Mouse (Mus musculus) embryonic facial prominence, embryonic 15.5 days (tissue): ENCODE results near the gene Ceacam19. TPM values are rescaled to one million over a fixed set of nuclear protein-coding genes. Genes with fewer than 3 reads are reported as not detected.
"Not testable (repeated sequence)": the region's sequence is repeated elsewhere in the genome, so short reads cannot be mapped to it uniquely, and the experiment has no call there.

Experiments
- ATAC-seq: fragments of 200-750 bp; cut with Nextera tagmentation; 2 replicates; pipeline ENCODE4 v1.8.0; 2017; ENCODE audit warnings: low read depth, moderate TSS enrichment; ENCODE audit not compliant: insufficient number of reproducible peaks, low FRiP score, low TSS enrichment
- H3K27ac ChIP-seq: fragments of 300-500 bp; sonication (generic); replicated peaks from 2 replicates; pipeline ENCODE4 v1.5.1; 2015; ENCODE audit warnings: mild to moderate bottlenecking, inconsistent platforms
- H3K27me3 ChIP-seq: fragments of 300-500 bp; sonication (generic); 2 replicates; pipeline ENCODE4 v1.6.1; 2015; ENCODE audit warnings: inconsistent platforms
- H3K36me3 ChIP-seq: fragments of 300-500 bp; sonication (generic); 2 replicates; pipeline ENCODE4 v1.6.1; 2015; ENCODE audit warnings: mild to moderate bottlenecking, inconsistent platforms
- H3K4me1 ChIP-seq: fragments of 300-500 bp; sonication (generic); 2 replicates; pipeline ENCODE4 v1.6.1; 2015; ENCODE audit warnings: inconsistent platforms
- H3K4me2 ChIP-seq: fragments of 300-500 bp; sonication (generic); replicated peaks from 2 replicates; pipeline ENCODE4 v1.6.1; 2015; ENCODE audit warnings: mild to moderate bottlenecking, inconsistent platforms
- H3K4me3 ChIP-seq: fragments of 300-500 bp; sonication (generic); replicated peaks from 2 replicates; pipeline ENCODE4 v1.5.1; 2015; ENCODE audit warnings: mild to moderate bottlenecking, inconsistent platforms
- H3K9ac ChIP-seq: fragments of 300-500 bp; sonication (generic); 2 replicates; pipeline ENCODE4 v1.6.1; 2015; ENCODE audit warnings: inconsistent platforms
- H3K9me3 ChIP-seq: fragments of 300-500 bp; sonication (generic); replicated peaks from 2 replicates; pipeline ENCODE4 v1.6.1; 2016; ENCODE audit warnings: inconsistent platforms
- WGBS: fragments of 180-500 bp; shearing (Covaris S2); methylation state at CpG from one replicate; pipeline ENCODE4 v1.1.7; 2015; 5-methylcytosine and 5-hydroxymethylcytosine counted together
- polyA plus RNA-seq: library from polyadenylated mRNA; unstranded; fragments of >200 nt; fragmentation: Nextera tagmentation; extraction: Ambion mirVana; gene quantifications from 2 replicates; pipeline ENCODE4 v1.2.1, GENCODE M21; 2015

Gene Ceacam19
- 4.1 and 5.5 TPM in 2 replicates for polyA plus RNA-seq

GRCm38 (mm10) chr7:19887849-19888248 is at the start of gene Ceacam19:
Ceacam19 (minus strand) TSS chr7:19887965.
- Histone ChIP-seq H3K9me3 (no peaks in the 10 kb centered on the region), H3K27me3 (no peaks in the 10 kb centered on the region), H3K9ac (no peak within 1 kb of the TSS), H3K4me3 (no peak within 1 kb of the TSS), H3K36me3 (no peaks in the 10 kb centered on the region), H3K4me2 (no peak within 1 kb of the TSS), H3K4me1 (no peaks in the 10 kb centered on the region), H3K27ac (no peak within 1 kb of the TSS)
- 0 out of 2 replicates have a peak, but pooled peaks have one; percentile 2 for ATAC-seq
- WGBS = 64% methylated on average over 7 of the region's 7 CpGs

- Histone ChIP-seq H3K36me3 (no peaks in the 10 kb centered on the region), H3K9ac (no peak overlapping the region), H3K9me3 (no peaks in the 10 kb centered on the region), H3K4me2 (no peak overlapping the region), H3K27me3 (peaks cover 3% of the 10 kb centered on the region; the same call in 1 of the 2 replicates), H3K4me1 (peaks cover 10% of the 10 kb centered on the region; the same call in 1 of the 2 replicates), H3K4me3 (no peak overlapping the region), H3K27ac (no peak overlapping the region)
- no peak for ATAC-seq
- 68% methylated on average over 11 of the region's 11 CpGs for WGBS
Observed at GRCm38 (mm10) chr7:19937229-19937821, 49.6 kb upstream of the Ceacam19 start.

GRCm38 (mm10) chr7:19935961-19936360 is 48.2 kb upstream of the Ceacam19 start:
- no peaks in the 10 kb centered on the region for H3K36me3 ChIP-seq
- peaks cover 13% of the 10 kb centered on the region for H3K27me3 ChIP-seq
- H3K4me1 ChIP-seq = peaks cover 10% of the 10 kb centered on the region; the same call in 1 of the 2 replicates
- ATAC-seq = no peak
- no peak overlapping the region for H3K9ac ChIP-seq
- no peak overlapping the region for H3K27ac ChIP-seq
- no peak overlapping the region for H3K4me2 ChIP-seq
- WGBS = 68% methylated on average over 6 of the region's 6 CpGs
- no peaks in the 10 kb centered on the region for H3K9me3 ChIP-seq
- H3K4me3 ChIP-seq = no peak overlapping the region

DNA sequence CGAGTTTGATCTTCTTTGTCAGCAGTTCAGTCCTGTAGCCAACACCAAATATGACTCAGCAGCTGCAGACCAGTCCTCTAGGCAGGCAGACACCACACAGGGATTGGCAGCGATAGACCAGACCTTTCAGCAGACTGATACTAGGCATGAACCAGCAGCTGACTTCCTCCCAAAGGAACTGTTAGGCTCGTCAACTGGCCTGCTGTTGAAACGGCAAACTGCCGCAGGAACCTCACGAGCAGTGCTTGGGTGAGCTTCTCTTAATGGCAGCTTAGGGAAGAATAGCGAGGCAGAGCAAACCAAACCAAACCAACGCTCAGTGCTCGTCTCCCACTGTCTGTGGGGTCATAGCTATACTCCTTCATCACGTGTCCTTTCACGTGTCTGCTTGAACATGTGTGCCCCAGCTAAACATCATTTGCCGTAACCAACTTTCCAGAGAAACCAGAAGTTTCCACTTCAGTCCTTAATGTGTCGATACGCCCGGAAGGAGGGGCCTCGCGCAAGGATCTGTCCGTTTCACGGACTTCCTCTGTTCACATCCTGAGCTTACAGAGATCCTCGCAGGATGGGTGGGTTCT is 47.5 kb upstream of the Ceacam19 start:
- no peak overlapping the region for H3K4me3 ChIP-seq
- peaks cover 13% of the 10 kb centered on the region for H3K27me3 ChIP-seq
- 68% methylated on average over 20 of the region's 20 CpGs for WGBS
- H3K9ac ChIP-seq = no peak overlapping the region
- H3K9me3 ChIP-seq = no peaks in the 10 kb centered on the region
- H3K36me3 ChIP-seq = no peaks in the 10 kb centered on the region
- H3K4me2 ChIP-seq = no peak overlapping the region
- peaks cover 10% of the 10 kb centered on the region; the same call in 1 of the 2 replicates for H3K4me1 ChIP-seq
- no peak for ATAC-seq
- no peak overlapping the region for H3K27ac ChIP-seq

DNA sequence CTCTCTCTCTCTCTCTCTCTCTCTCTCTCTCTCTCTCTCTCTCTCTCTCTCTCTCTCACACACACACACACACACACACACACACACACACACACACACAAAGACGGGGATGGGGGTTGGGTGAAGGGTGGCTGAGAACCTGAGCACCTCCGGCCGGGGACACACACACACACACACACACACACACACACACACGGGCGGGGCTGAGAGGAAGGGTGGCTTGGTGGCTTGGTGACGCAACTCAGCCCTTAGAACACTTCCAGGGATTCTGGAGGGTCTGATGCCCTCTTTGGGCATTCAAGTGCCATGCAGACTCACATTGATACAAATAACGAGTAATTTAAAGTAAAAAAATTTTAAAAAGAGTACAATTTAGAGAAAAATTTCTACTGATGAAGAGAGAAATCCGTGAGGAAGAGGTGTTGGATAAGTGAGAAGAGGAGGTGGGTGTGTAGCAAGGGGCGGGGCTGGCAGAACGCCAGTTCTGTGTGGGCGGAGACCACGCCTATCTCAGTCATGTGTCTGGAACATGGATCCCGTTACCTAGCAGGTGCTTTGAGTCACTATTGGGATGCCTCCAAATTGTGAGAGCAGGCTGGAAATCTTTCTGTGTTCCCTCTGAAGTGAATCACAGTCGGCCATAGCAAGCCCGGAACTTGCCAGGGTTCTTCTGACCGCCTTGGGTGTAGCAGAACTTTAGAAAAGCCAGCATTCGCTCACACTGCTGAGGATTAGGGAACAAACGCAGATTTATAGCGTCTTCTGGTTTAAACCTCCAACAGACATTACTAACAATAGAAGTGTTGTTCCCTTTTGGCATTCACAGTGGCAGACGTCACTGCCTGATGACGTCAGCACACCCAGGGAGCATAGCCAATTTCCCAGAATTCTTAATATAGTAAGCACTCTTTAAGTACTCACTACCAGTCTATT is 45.4 kb upstream of the Ceacam19 start:
- WGBS = 19% methylated on average over 21 of the region's 21 CpGs
- no peaks in the 10 kb centered on the region for H3K36me3 ChIP-seq
- ATAC-seq = peak; percentile 75; the same call in 1 of the 2 replicates
- peak overlapping the region; percentile 36 for H3K4me2 ChIP-seq
- H3K4me1 ChIP-seq = 0 out of 2 replicates have a peak, but pooled peaks cover 6% of the 10 kb centered on the region
- 0 out of 2 replicates have a peak overlapping the region, but pooled peaks have one; percentile 11 for H3K4me3 ChIP-seq
- H3K27me3 ChIP-seq = peaks cover 13% of the 10 kb centered on the region
- H3K9me3 ChIP-seq = no peaks in the 10 kb centered on the region
- H3K27ac ChIP-seq = peak overlapping the region; percentile 60; the same call in 1 of the 2 replicates
- H3K9ac ChIP-seq = no peak overlapping the region

- no peaks in the 10 kb centered on the region for H3K9me3 ChIP-seq
- H3K4me1 ChIP-seq = 0 out of 2 replicates have a peak, but pooled peaks cover 6% of the 10 kb centered on the region
- H3K4me2 ChIP-seq = no peak overlapping the region
- peaks cover 13% of the 10 kb centered on the region for H3K27me3 ChIP-seq
- WGBS = 25% methylated on average over 13 of the region's 13 CpGs
- H3K9ac ChIP-seq = no peak overlapping the region
- no peaks in the 10 kb centered on the region for H3K36me3 ChIP-seq
- no peak for ATAC-seq
- H3K27ac ChIP-seq = no peak overlapping the region
- no peak overlapping the region for H3K4me3 ChIP-seq
Observed at GRCm38 (mm10) chr7:19932133-19932876, 44.5 kb upstream of the Ceacam19 start.

DNA sequence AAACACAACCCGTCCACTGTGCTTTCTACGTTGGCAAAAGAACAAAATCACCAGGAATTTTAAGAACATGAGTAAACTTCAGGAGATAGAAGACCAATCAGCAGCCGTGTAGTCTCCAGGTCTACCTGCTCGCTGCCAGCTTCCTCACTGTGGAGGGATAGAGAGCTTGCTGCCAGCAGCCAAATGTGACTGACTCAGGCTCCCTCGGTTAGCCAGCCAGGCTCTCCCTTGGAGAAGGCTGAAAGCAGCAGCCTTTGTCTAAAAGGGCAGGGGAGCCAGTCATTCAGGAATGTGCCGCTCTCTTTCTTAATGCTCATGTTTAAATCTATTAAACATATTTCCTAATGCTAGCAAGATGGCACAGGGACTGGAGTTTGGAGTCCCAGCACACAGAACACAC is 42.7 kb upstream of the Ceacam19 start:
- WGBS = 69% methylated on average over 6 of the region's 6 CpGs
- not testable (repeated sequence) for H3K4me1 ChIP-seq

DNA sequence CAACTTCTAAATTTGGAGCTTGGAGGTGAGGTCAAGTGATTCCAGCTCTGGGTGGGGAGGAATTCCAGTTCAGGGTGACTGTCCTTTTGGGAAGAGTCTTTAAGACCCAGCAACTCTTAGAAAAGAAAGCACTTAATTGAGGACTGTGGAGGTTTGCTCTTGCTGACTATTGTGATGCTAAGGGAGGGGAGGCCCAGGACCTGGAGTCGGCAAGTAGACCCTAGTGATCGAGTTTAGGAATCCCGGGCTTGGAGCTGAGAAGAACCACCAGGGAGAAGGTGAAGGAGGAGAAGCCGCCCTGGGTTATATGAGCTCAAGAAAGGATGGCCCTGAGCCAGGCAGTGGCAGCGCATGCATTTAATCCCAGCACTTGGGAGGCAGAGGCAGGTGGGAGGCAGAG is 40.7 kb upstream of the Ceacam19 start:
- no peaks in the 10 kb centered on the region for H3K36me3 ChIP-seq
- no peak overlapping the region for H3K4me2 ChIP-seq
- WGBS = 64% methylated on average over 5 of the region's 5 CpGs
- H3K27ac ChIP-seq = no peak overlapping the region
- H3K27me3 ChIP-seq = peaks cover 13% of the 10 kb centered on the region
- no peaks in the 10 kb centered on the region for H3K9me3 ChIP-seq
- no peak for ATAC-seq
- H3K4me1 ChIP-seq = 0 out of 2 replicates have a peak, but pooled peaks cover 6% of the 10 kb centered on the region
- H3K4me3 ChIP-seq = no peak overlapping the region
- no peak overlapping the region for H3K9ac ChIP-seq

More for the DNA sequence above, 42.7 kb upstream of the Ceacam19 start:
- not testable (repeated sequence) for H3K36me3 ChIP-seq, H3K4me3 ChIP-seq, ATAC-seq, H3K9me3 ChIP-seq, H3K4me2 ChIP-seq, H3K9ac ChIP-seq, H3K27ac ChIP-seq
- peaks cover 13% of the 10 kb centered on the region for H3K27me3 ChIP-seq

- no peak overlapping the region for H3K27ac ChIP-seq
- H3K4me3 ChIP-seq = no peak overlapping the region
- 51% methylated on average over 2 of the region's 2 CpGs for WGBS
- H3K27me3 ChIP-seq = peaks cover 7% of the 10 kb centered on the region
- no peak for ATAC-seq
- H3K36me3 ChIP-seq = no peaks in the 10 kb centered on the region
- no peaks in the 10 kb centered on the region for H3K9me3 ChIP-seq
- H3K4me1 ChIP-seq = no peaks in the 10 kb centered on the region
- no peak overlapping the region for H3K9ac ChIP-seq
- H3K4me2 ChIP-seq = no peak overlapping the region
Observed at GRCm38 (mm10) chr7:19926849-19927480, 39.2 kb upstream of the Ceacam19 start.

DNA sequence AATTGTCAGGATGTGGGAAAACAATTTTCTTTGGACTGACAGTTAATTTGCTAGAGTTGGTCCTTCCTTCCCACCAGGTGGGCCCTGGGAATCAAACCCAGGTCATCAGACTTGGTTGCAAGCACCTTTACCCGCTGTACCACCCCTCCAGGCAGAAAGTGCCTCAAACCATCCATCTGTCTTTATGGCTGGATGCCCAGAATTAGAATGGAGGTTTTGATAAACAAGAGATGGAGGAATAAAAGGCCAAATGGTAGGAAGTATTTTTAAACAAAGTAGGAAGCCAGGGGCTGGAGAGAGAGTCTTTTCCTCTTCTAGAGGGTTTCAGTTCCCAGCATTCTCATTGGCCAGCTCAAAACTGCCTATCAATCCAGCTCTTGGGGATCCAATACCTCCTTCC is 37.6 kb upstream of the Ceacam19 start:
- no peak for ATAC-seq
- no peak overlapping the region for H3K27ac ChIP-seq
- whole genome bisulfite sequencing = 66% methylated on average over 1 of the region's 1 CpGs
- H3K4me2 ChIP-seq = no peak overlapping the region
- no peaks in the 10 kb centered on the region for H3K27me3 ChIP-seq
- H3K36me3 ChIP-seq = no peaks in the 10 kb centered on the region
- no peak overlapping the region for H3K4me3 ChIP-seq
- H3K9me3 ChIP-seq = no peaks in the 10 kb centered on the region
- H3K9ac ChIP-seq = no peak overlapping the region
- H3K4me1 ChIP-seq = peaks cover under 1% of the 10 kb centered on the region; the same call in 1 of the 2 replicates
